Mouse (Mus musculus) cerebellum, adult 11 months (tissue): ENCODE data around the gene Psmd2.
"Not testable (repeated sequence)": the region's sequence is repeated elsewhere in the genome, so short reads cannot be mapped to it uniquely, and the experiment has no call there.

Source experiments
- DNase-seq: peaks from one replicate; pipeline ENCODE4 v3.0.0; 2022

Gene Psmd2

GRCm38 (mm10) chr16:20668013-20668412 is 16.6 kb downstream of the Psmd2 start, which contains the start of gene Eif4g1:
TSS of gene Eif4g1 (plus strand) at chr16:20668313.
- not testable (repeated sequence) for DNase-seq

GRCm38 (mm10) chr16:20670291-20670690 is 18.8 kb downstream of the Psmd2 start:
- DNase-seq, result no peak

GRCm38 (mm10) chr16:20671886-20672285 is 20.4 kb downstream of the Psmd2 start:
- DNase-seq, result no peak

- DNase-seq, result peak; percentile 95
These were observed 21.0 kb downstream of the Psmd2 start for GRCm38 (mm10) chr16:20672500-20672902.

GRCm38 (mm10) chr16:20672965-20673705 is 21.7 kb downstream of the Psmd2 start:
- DNase-seq, result peak; percentile 61

GRCm38 (mm10) chr16:20673706-20674303 is 22.4 kb downstream of the Psmd2 start:
- peak; percentile 31 for DNase-seq

- no peak for DNase-seq
These were observed 23.8 kb downstream of the Psmd2 start for GRCm38 (mm10) chr16:20675213-20675612.

GRCm38 (mm10) chr16:20676702-20677101 is 25.2 kb downstream of the Psmd2 start:
- DNase-seq, result no peak

- no peak for DNase-seq
These were observed 25.9 kb downstream of the Psmd2 start for GRCm38 (mm10) chr16:20677380-20677779.

GRCm38 (mm10) chr16:20677974-20678675 is 26.7 kb downstream of the Psmd2 start:
- DNase-seq, result peak; percentile 67

- DNase-seq, result no peak
These were observed 39.3 kb downstream of the Psmd2 start for GRCm38 (mm10) chr16:20690774-20691173.

- no peak for DNase-seq
These were observed 40.2 kb downstream of the Psmd2 start for GRCm38 (mm10) chr16:20691617-20692016.

GRCm38 (mm10) chr16:20692241-20692965 is 41.0 kb downstream of the Psmd2 start:
- peak; percentile 43 for DNase-seq

- DNase-seq, result peak; percentile 91
These were observed 41.8 kb downstream of the Psmd2 start, which contains the start of gene Fam131a for GRCm38 (mm10) chr16:20693111-20693701. TSS of gene Fam131a (plus strand) at chr16:20693241.

- peak; percentile 57 for DNase-seq
These were observed 43.3 kb downstream of the Psmd2 start for GRCm38 (mm10) chr16:20694781-20695180.

- peak; percentile 88 for DNase-seq
These were observed 44.3 kb downstream of the Psmd2 start for GRCm38 (mm10) chr16:20695622-20696323.

GRCm38 (mm10) chr16:20699266-20699665 is 47.8 kb downstream of the Psmd2 start:
- no peak for DNase-seq

- peak; percentile 59 for DNase-seq
These were observed 48.6 kb downstream of the Psmd2 start for GRCm38 (mm10) chr16:20700036-20700435.

- no peak for DNase-seq
These were observed 49.9 kb downstream of the Psmd2 start for GRCm38 (mm10) chr16:20701316-20701715.

- DNase-seq, result no peak
These were observed 50.5 kb downstream of the Psmd2 start for GRCm38 (mm10) chr16:20701729-20702521.

- DNase-seq, result peak; percentile 55
These were observed 51.1 kb downstream of the Psmd2 start for GRCm38 (mm10) chr16:20702522-20702893.
